Mouse (Mus musculus) central nervous system, embryonic 18 days (tissue): ENCODE results near the gene AW146154. TPM values are rescaled to one million over a fixed set of nuclear protein-coding genes. Genes with fewer than 3 reads are reported as not detected.

Source experiments
- polyA plus RNA-seq: library from polyadenylated mRNA; depleted of rRNA; stranded (reverse); fragments of >200 nt; gene quantifications from 2 replicates; pipeline ENCODE4 v1.2.3, GENCODE M21; 2012; rRNA removed

The AW146154 gene
- 6.3 and 6.5 TPM in 2 replicates for polyA plus RNA-seq

DNA sequence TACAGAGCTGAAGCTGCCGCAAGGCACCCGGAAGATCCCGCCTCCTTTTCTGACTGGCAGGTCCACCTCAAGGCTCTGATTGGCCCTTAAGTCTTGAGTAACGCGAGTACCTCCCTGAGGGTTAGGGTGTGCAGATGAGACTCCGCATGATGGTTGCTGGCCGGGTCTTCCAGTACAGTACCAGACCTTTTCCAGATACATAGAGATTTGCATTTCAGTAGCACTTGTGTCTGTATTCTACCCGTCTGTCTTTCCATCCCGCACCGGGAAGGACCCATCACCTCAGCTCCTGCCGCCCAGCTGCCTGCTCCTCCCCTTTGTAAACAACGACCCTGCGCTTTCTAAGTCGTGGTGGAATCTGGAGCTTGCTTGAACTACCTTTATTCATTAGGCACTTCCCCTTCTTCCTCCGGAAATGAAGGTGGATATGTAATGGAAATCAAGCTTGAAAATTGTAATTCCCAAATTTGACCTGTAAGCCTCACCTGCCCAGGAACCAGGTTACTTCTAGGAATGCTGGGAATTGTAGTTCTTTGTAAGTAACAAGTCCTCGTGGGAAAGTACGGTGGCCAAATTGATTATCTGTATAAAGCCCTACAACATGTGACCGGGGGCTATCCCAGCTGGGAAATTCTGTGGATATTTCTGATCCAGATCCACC, at the start of gene AW146154, which contains the start of gene Gm20449:
Gene AW146154, minus strand, starts transcription at position 502 of the 661 bp plus-strand sequence.
Gene Gm20449, minus strand, starts transcription at position 29 of the 661 bp plus-strand sequence.

DNA sequence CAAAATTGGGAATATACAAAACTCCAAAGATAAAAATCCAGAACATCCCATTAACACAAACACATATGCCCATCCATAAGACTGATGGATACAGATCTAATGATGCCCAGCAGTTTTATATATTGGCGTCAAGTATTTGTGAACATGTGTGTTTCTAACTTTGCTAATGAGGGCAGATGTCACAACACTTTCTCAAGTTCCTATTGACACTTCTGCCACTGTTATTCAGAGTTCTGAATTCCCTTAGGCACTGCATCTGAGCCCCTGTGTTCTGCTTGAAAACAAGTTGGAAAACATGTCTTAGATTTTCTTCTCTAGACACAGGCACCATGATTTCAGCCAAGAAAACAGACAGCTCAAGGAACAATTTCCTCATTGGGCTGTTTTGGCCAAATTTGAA, 51.1 kb downstream of the AW146154 start, which contains the start of gene Vmn2r57:
Gene Vmn2r57, minus strand, starts transcription at position 101 of the 400 bp plus-strand sequence.

Other genes with a start within 250 kb of the AW146154 start
- 5.7 TPM in 2 replicates for gene AI987944, start 106.5 kb downstream of the AW146154 start, polyA plus RNA-seq
- gene Vmn2r57, start 51.2 kb downstream of the AW146154 start, polyA plus RNA-seq = 0.52 and 0.54 TPM in 2 replicates
- 0.25 and 0.31 TPM in 2 replicates for gene Gm20449, start 473 bp downstream of the AW146154 start, polyA plus RNA-seq
- not detected in 2 replicates for gene Gm6871, start 73.8 kb upstream of the AW146154 start, polyA plus RNA-seq
- gene 2610021A01Rik, start 99.3 kb upstream of the AW146154 start, polyA plus RNA-seq = 16.6 and 18.0 TPM in 2 replicates
- 21.3 and 23.2 TPM in 2 replicates for gene Zfp788, start 133.3 kb upstream of the AW146154 start, polyA plus RNA-seq